7 mouse cellular contexts compared by ENCODE assay signal in genomic region chr7:128739116-128739461, GRCm38 (mm10). TPM values are rescaled to one million over a fixed set of nuclear protein-coding genes. Genes with fewer than 3 reads are reported as not detected.
DNase-seq lines count a peak whose midpoint lies in the region; ATAC-seq lines count a peak whose summit lies in the region.

No protein-coding gene starts in this region.

- peak overlapping the region; percentile 96 for H3K4me3 ChIP-seq in lung, embryonic 15.5 days
- H3K4me3 ChIP-seq in forebrain, embryonic 10.5 days = peak overlapping the region; percentile 97
- H3K4me3 ChIP-seq in limb, embryonic 13.5 days = peak overlapping the region; percentile 99
- peak overlapping the region; percentile 98 for H3K4me3 ChIP-seq in stomach, embryonic 14.5 days (ENCODE audit: low read depth, low read length)

- peak overlapping the region; percentile 98 for H3K9ac ChIP-seq in lung, embryonic 15.5 days
- H3K9ac ChIP-seq in limb, embryonic 13.5 days = peak overlapping the region; percentile 99
- H3K9ac ChIP-seq in stomach, embryonic 14.5 days (replicated peaks; ENCODE audit: low read depth, low read length) = peak overlapping the region; percentile 97

- ATAC-seq in lung, embryonic 15.5 days (ENCODE audit: borderline replicate concordance, extremely low read depth, low FRiP score, low TSS enrichment) = no peak
- ATAC-seq in limb, embryonic 13.5 days (ENCODE audit: low FRiP score, low read depth) = no peak
- no peak for ATAC-seq in stomach, embryonic 14.5 days (ENCODE audit: insufficient number of reproducible peaks, insufficient read depth, low FRiP score, low read depth)

- 2% methylated on average over 15 of the region's 15 CpGs for WGBS in lung, embryonic 15.5 days
- WGBS in forebrain, embryonic 10.5 days = 2% methylated on average over 15 of the region's 15 CpGs
- under 1% methylated on average over 15 of the region's 15 CpGs for WGBS in limb, embryonic 13.5 days
- WGBS in stomach, embryonic 14.5 days = 1% methylated on average over 15 of the region's 15 CpGs

- H3K27me3 ChIP-seq in lung, embryonic 15.5 days = 0 out of 2 replicates have a peak, but pooled peaks cover 3% of the 10 kb centered on the region
- peaks cover 26% of the 10 kb centered on the region for H3K27me3 ChIP-seq in forebrain, embryonic 10.5 days (ENCODE audit: poor library complexity, severe bottlenecking)
- H3K27me3 ChIP-seq in limb, embryonic 13.5 days = 0 out of 2 replicates have a peak, but pooled peaks cover 8% of the 10 kb centered on the region
- no peaks in the 10 kb centered on the region for H3K27me3 ChIP-seq in stomach, embryonic 14.5 days (ENCODE audit: control insufficient read depth, insufficient read depth, low read length)

- DNase-seq in lung, postnatal 10 days = no peak
- DNase-seq in forebrain, embryonic 10.5 days (ENCODE audit: extremely low spot score, low spot score) = no peak
- no peak for DNase-seq in urinary bladder, adult 2 months (ENCODE audit: low spot score)
- DNase-seq in cerebellum, postnatal 25 days = no peak

- H3K4me2 ChIP-seq in lung, embryonic 15.5 days = peak overlapping the region; percentile 79
- peak overlapping the region; percentile 88 for H3K4me2 ChIP-seq in limb, embryonic 13.5 days (replicated peaks)
- peak overlapping the region; percentile 89 for H3K4me2 ChIP-seq in stomach, embryonic 14.5 days (replicated peaks; ENCODE audit: low read depth, low read length)

- no peaks in the 10 kb centered on the region for H3K9me3 ChIP-seq in lung, embryonic 15.5 days
- H3K9me3 ChIP-seq in forebrain, embryonic 10.5 days = peaks cover 7% of the 10 kb centered on the region; the same call in 1 of the 2 replicates
- H3K9me3 ChIP-seq in limb, embryonic 13.5 days = no peaks in the 10 kb centered on the region
- no peaks in the 10 kb centered on the region; the same call in 1 of the 2 replicates for H3K9me3 ChIP-seq in stomach, embryonic 14.5 days (ENCODE audit: control insufficient read depth, low read depth, low read length)

- H3K27ac ChIP-seq in lung, embryonic 15.5 days = no peak overlapping the region
- H3K27ac ChIP-seq in forebrain, embryonic 10.5 days = peak overlapping the region; percentile 98
- H3K27ac ChIP-seq in limb, embryonic 13.5 days = no peak overlapping the region
- no peak overlapping the region for H3K27ac ChIP-seq in stomach, embryonic 14.5 days (ENCODE audit: low read length)

- H3K4me1 ChIP-seq in lung, embryonic 15.5 days = peaks cover 18% of the 10 kb centered on the region
- peaks cover 22% of the 10 kb centered on the region for H3K4me1 ChIP-seq in forebrain, embryonic 10.5 days
- H3K4me1 ChIP-seq in limb, embryonic 13.5 days = peaks cover 16% of the 10 kb centered on the region
- H3K4me1 ChIP-seq in stomach, embryonic 14.5 days (ENCODE audit: control insufficient read depth, insufficient read depth, low read length) = peaks cover 18% of the 10 kb centered on the region; the same call in 1 of the 2 replicates

- H3K36me3 ChIP-seq in lung, embryonic 15.5 days = no peaks in the 10 kb centered on the region
- peaks cover 41% of the 10 kb centered on the region for H3K36me3 ChIP-seq in forebrain, embryonic 10.5 days (replicated peaks)
- peaks cover 4% of the 10 kb centered on the region; the same call in 1 of the 2 replicates for H3K36me3 ChIP-seq in limb, embryonic 13.5 days
- no peaks in the 10 kb centered on the region for H3K36me3 ChIP-seq in stomach, embryonic 14.5 days (ENCODE audit: control insufficient read depth, insufficient read depth, low read length)

RNA-seq across cellular contexts. Expression of gene Mcmbp, which starts 1.2 kb away (rescaled TPM):
- polyA plus RNA-seq in lung, embryonic 15.5 days (2015; fragmentation: Nextera tagmentation; extraction: Ambion mirVana) = 66.9 and 67.3 TPM in 2 replicates
- polyA plus RNA-seq in forebrain, embryonic 10.5 days (2016; fragmentation: Nextera tagmentation; extraction: Ambion mirVana) = 75.3 and 82.2 TPM in 2 replicates
- polyA plus RNA-seq in limb, embryonic 13.5 days (2015; fragmentation: Nextera tagmentation; extraction: Ambion mirVana) = 67.4 and 69.4 TPM in 2 replicates
- 76.7 and 77.5 TPM in 2 replicates for polyA plus RNA-seq in stomach, embryonic 14.5 days (2014; fragmentation: Nextera tagmentation; extraction: Ambion mirVana)
- polyA plus RNA-seq in urinary bladder, adult 2 months (2012; rRNA removed) = 22.0 and 26.0 TPM in 2 replicates

RNA-seq across cellular contexts. Expression of gene Sec23ip, which starts 5.7 kb away (rescaled TPM):
- polyA plus RNA-seq in lung, embryonic 15.5 days (2015; fragmentation: Nextera tagmentation; extraction: Ambion mirVana) = 37.6 and 38.8 TPM in 2 replicates
- polyA plus RNA-seq in forebrain, embryonic 10.5 days (2016; fragmentation: Nextera tagmentation; extraction: Ambion mirVana) = 40.4 and 40.7 TPM in 2 replicates
- 40.4 and 42.2 TPM in 2 replicates for polyA plus RNA-seq in limb, embryonic 13.5 days (2015; fragmentation: Nextera tagmentation; extraction: Ambion mirVana)
- polyA plus RNA-seq in stomach, embryonic 14.5 days (2014; fragmentation: Nextera tagmentation; extraction: Ambion mirVana) = 32.2 and 33.5 TPM in 2 replicates
- 17.8 and 19.7 TPM in 2 replicates for polyA plus RNA-seq in urinary bladder, adult 2 months (2012; rRNA removed)
